Mouse (Mus musculus) heart, postnatal 0 days (tissue): ENCODE data around the gene Crlf1. TPM values are rescaled to one million over a fixed set of nuclear protein-coding genes. Genes with fewer than 3 reads are reported as not detected.
A peak's percentile ranks its signal among the peaks of the same experiment; 100 is the strongest.

Source experiments
- ATAC-seq: fragments of 200-750 bp; cut with Nextera tagmentation; 2 replicates; pipeline ENCODE4 v1.8.0; 2017; ENCODE audit warnings: low read depth, moderate number of reproducible peaks, moderate library complexity; ENCODE audit not compliant: insufficient read depth
- DNase-seq: peaks from one replicate; pipeline ENCODE4 v3.0.0-alpha.2; 2016; ENCODE audit warnings: low spot score
- H3K27ac ChIP-seq: fragments of 300-500 bp; sonication (generic); 2 replicates; pipeline ENCODE4 v1.5.1; 2014; ENCODE audit warnings: low read depth, mild to moderate bottlenecking
- H3K27me3 ChIP-seq: fragments of 300-500 bp; sonication (generic); 2 replicates; pipeline ENCODE4 v1.6.1; 2014; ENCODE audit warnings: low read length, mixed read lengths; ENCODE audit not compliant: control insufficient read depth, insufficient read depth
- H3K36me3 ChIP-seq: fragments of 300-500 bp; sonication (generic); replicated peaks from 2 replicates; pipeline ENCODE4 v1.6.1; 2014; ENCODE audit warnings: low read length, mixed read lengths; ENCODE audit not compliant: control insufficient read depth, insufficient read depth
- H3K4me1 ChIP-seq: fragments of 300-500 bp; sonication (generic); 2 replicates; pipeline ENCODE4 v1.6.1; 2014; ENCODE audit warnings: antibody characterized with exemption; ENCODE audit not compliant: control insufficient read depth, insufficient read depth
- H3K4me2 ChIP-seq: fragments of 300-500 bp; sonication (generic); 2 replicates; pipeline ENCODE4 v1.6.1; 2014; ENCODE audit warnings: low read depth, mild to moderate bottlenecking, low read length, moderate library complexity
- H3K4me3 ChIP-seq: fragments of 300-500 bp; sonication (generic); 2 replicates; pipeline ENCODE4 v1.5.1; 2014; ENCODE audit warnings: low read depth, low read length
- H3K9ac ChIP-seq: fragments of 300-500 bp; sonication (generic); replicated peaks from 2 replicates; pipeline ENCODE4 v1.6.1; 2014; ENCODE audit warnings: low read depth, low read length, mixed read lengths
- H3K9me3 ChIP-seq: fragments of 300-500 bp; sonication (generic); replicated peaks from 2 replicates; pipeline ENCODE4 v1.6.1; 2016; ENCODE audit warnings: low read length; ENCODE audit not compliant: control insufficient read depth
- CTCF ChIP-seq: IDR thresholded peaks from 2 replicates; pipeline ENCODE4 v1.5.1; 2016; ENCODE audit warnings: antibody characterized with exemption, control low read depth, low read depth
- EP300 ChIP-seq: IDR thresholded peaks from 2 replicates; pipeline ENCODE4 v1.6.1; 2016; ENCODE audit warnings: antibody characterized with exemption, low read depth
- WGBS: fragments of 180-500 bp; shearing (Covaris S2); extraction: QIAGEN DNeasy Blood & Tissue Kit; methylation state at CpG from one replicate; pipeline ENCODE4 v1.1.7; 2014; 5-methylcytosine and 5-hydroxymethylcytosine counted together
- polyA plus RNA-seq: library from polyadenylated mRNA; unstranded; fragments of >200 nt; fragmentation: Nextera tagmentation; extraction: Ambion mirVana; gene quantifications from 2 replicates; pipeline ENCODE4 v1.2.1, GENCODE M21; 2015
- total RNA-seq: library from RNA; depleted of rRNA; stranded (reverse); fragments of >200 nt; gene quantifications from 2 replicates; pipeline ENCODE4 v1.2.3, GENCODE M21; 2014; ENCODE audit warnings: low replicate concordance

Gene Crlf1
- total and polyA plus RNA-seq, 2 experiments from 2014 or later = 0.16 TPM; not detected in 1

- Histone ChIP-seq H3K4me2 (no peak overlapping the region), H3K27me3 (no peaks in the 10 kb centered on the region), H3K4me1 (peaks cover 5% of the 10 kb centered on the region; the same call in 1 of the 2 replicates), H3K27ac (no peak overlapping the region), H3K9ac (no peak overlapping the region), H3K9me3 (no peaks in the 10 kb centered on the region), H3K4me3 (no peak overlapping the region), H3K36me3 (no peaks in the 10 kb centered on the region)
- peak; percentile 24 for DNase-seq
- TF ChIP-seq EP300 (no peak), CTCF (no peak)
- 40% methylated on average over 9 of the region's 9 CpGs for WGBS
- peak; percentile 50 for ATAC-seq
Observed at GRCm38 (mm10) chr8:70460606-70461005, 32.4 kb upstream of the Crlf1 start.

- H3K27ac ChIP-seq = no peak overlapping the region
- peaks cover 12% of the 10 kb centered on the region; the same call in 1 of the 2 replicates for H3K4me1 ChIP-seq
- 82% methylated on average over 16 of the region's 16 CpGs for WGBS
- H3K36me3 ChIP-seq = no peaks in the 10 kb centered on the region
- H3K9me3 ChIP-seq = no peaks in the 10 kb centered on the region
- H3K9ac ChIP-seq = no peak overlapping the region
- DNase-seq (no peak), ATAC-seq (0 out of 2 replicates have a peak, but pooled peaks have one; percentile 12)
- no peaks in the 10 kb centered on the region for H3K27me3 ChIP-seq
- H3K4me2 ChIP-seq = no peak overlapping the region
- TF ChIP-seq EP300 (no peak), CTCF (no peak)
- no peak overlapping the region for H3K4me3 ChIP-seq
Observed at GRCm38 (mm10) chr8:70461765-70462515, 31.0 kb upstream of the Crlf1 start.

- H3K9me3 ChIP-seq = no peaks in the 10 kb centered on the region
- H3K9ac ChIP-seq = no peak overlapping the region
- ATAC-seq (no peak), DNase-seq (no peak)
- H3K36me3 ChIP-seq = no peaks in the 10 kb centered on the region
- H3K27ac ChIP-seq = no peak overlapping the region
- 88% methylated on average over 8 of the region's 8 CpGs for WGBS
- no peak for TF ChIP-seq EP300
- TF ChIP-seq CTCF = no peak
- H3K4me1 ChIP-seq = peaks cover 18% of the 10 kb centered on the region
- H3K4me3 ChIP-seq = no peak overlapping the region
- H3K27me3 ChIP-seq = no peaks in the 10 kb centered on the region
- no peak overlapping the region for H3K4me2 ChIP-seq
Observed at GRCm38 (mm10) chr8:70462516-70462813, 30.5 kb upstream of the Crlf1 start.

GRCm38 (mm10) chr8:70463306-70463705, 29.7 kb upstream of the Crlf1 start:
- H3K9me3 ChIP-seq = no peaks in the 10 kb centered on the region
- peaks cover 26% of the 10 kb centered on the region for H3K4me1 ChIP-seq
- 67% methylated on average over 4 of the region's 4 CpGs for WGBS
- H3K9ac ChIP-seq = no peak overlapping the region
- ATAC-seq (no peak), DNase-seq (no peak)
- TF ChIP-seq CTCF = no peak
- TF ChIP-seq EP300 = no peak
- H3K36me3 ChIP-seq = no peaks in the 10 kb centered on the region
- no peaks in the 10 kb centered on the region for H3K27me3 ChIP-seq
- H3K4me2 ChIP-seq = no peak overlapping the region
- no peak overlapping the region for H3K27ac ChIP-seq
- no peak overlapping the region for H3K4me3 ChIP-seq

GRCm38 (mm10) chr8:70464162-70464561, 28.8 kb upstream of the Crlf1 start:
- no peak overlapping the region for H3K4me3 ChIP-seq
- WGBS = 94% methylated on average over 6 of the region's 6 CpGs
- DNase-seq (no peak), ATAC-seq (no peak)
- TF ChIP-seq CTCF (no peak), EP300 (no peak)
- no peak overlapping the region for H3K27ac ChIP-seq
- H3K27me3 ChIP-seq = no peaks in the 10 kb centered on the region
- H3K9me3 ChIP-seq = no peaks in the 10 kb centered on the region
- H3K4me2 ChIP-seq = no peak overlapping the region
- H3K36me3 ChIP-seq = no peaks in the 10 kb centered on the region
- no peak overlapping the region for H3K9ac ChIP-seq
- peaks cover 34% of the 10 kb centered on the region for H3K4me1 ChIP-seq

- Histone ChIP-seq H3K27me3 (no peaks in the 10 kb centered on the region), H3K4me1 (peaks cover 47% of the 10 kb centered on the region), H3K9me3 (no peaks in the 10 kb centered on the region), H3K9ac (no peak overlapping the region), H3K27ac (no peak overlapping the region), H3K4me2 (no peak overlapping the region), H3K36me3 (no peaks in the 10 kb centered on the region), H3K4me3 (no peak overlapping the region)
- DNase-seq (no peak), ATAC-seq (no peak)
- TF ChIP-seq CTCF (no peak), EP300 (no peak)
- 99% methylated on average over 4 of the region's 4 CpGs for WGBS
Observed at GRCm38 (mm10) chr8:70465701-70466100, 27.3 kb upstream of the Crlf1 start.
